Mouse (Mus musculus): ENCODE results near the gene Gm17019. TPM values are rescaled to one million over a fixed set of nuclear protein-coding genes. Genes with fewer than 3 reads are reported as not detected.
"Not testable (repeated sequence)": the region's sequence is repeated elsewhere in the genome, so short reads cannot be mapped to it uniquely, and the experiment has no call there.

Gm17019 gene
- total and polyA plus RNA-seq, 2 experiments from 2014 or later = not detected

DNA sequence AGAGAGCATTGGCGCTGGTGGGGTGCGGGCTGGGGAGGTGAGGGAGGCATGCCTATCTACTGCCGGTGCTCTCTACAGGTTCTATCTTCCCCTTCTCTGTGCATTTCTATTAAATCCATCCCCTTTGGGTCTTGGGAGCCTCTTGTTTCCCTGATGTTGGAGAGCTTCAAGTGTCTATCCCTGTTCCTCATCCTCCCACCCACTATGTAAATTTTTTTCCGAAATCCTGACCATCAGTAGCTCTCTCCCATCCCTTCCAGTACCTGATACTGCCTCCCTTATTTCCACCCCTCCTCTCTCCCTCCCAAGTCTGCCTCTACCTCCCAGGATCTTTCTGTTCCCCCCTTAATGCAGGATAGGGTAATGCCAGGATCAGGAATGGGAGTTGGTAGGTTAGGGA is 7.2 kb upstream of the Gm17019 start:
- H3K4me2 ChIP-seq (ENCODE audit: low read depth); H3K36me3 ChIP-seq (ENCODE audit: insufficient read depth); H3K27ac ChIP-seq (ENCODE audit: low read depth, low read length); DNase-seq; H3K4me3 ChIP-seq (ENCODE audit: low read depth, low read length); H3K4me1 ChIP-seq (ENCODE audit: insufficient read depth); H3K9ac ChIP-seq; H3K27me3 ChIP-seq (ENCODE audit: insufficient read depth, low read length): not testable (repeated sequence)
- WGBS = 87% methylated on average over 4 of the region's 4 CpGs
- H3K9me3 ChIP-seq (ENCODE audit: low read length) = peaks cover 13% of the 10 kb centered on the region
- peak; percentile 66 for ATAC-seq

DNA sequence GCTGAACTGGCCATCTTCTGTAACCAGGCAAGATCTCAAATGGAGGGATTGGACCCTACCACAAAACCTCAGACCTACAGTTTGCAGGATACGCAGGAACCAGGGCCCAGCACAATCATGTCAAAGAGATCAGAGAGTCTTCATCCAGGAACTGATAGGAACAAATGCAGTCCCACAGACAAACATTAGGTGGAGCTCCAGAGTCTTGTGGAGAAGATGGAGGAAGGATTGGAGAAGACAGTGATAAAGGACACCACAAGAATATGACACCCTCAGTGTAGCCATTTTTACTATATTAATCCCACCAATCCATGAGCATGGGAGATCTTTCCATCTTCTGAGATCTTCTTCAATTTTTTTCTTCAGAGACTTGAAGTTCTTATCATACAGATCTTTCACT is 8.5 kb downstream of the Gm17019 start:
- H3K9me3 ChIP-seq (ENCODE audit: low read length) = peaks cover 21% of the 10 kb centered on the region
- H3K27ac ChIP-seq (ENCODE audit: low read depth, low read length); H3K36me3 ChIP-seq (ENCODE audit: insufficient read depth); ATAC-seq; H3K9ac ChIP-seq; H3K4me2 ChIP-seq (ENCODE audit: low read depth); H3K27me3 ChIP-seq (ENCODE audit: insufficient read depth, low read length); H3K4me3 ChIP-seq (ENCODE audit: low read depth, low read length); H3K4me1 ChIP-seq (ENCODE audit: insufficient read depth); DNase-seq: not testable (repeated sequence)
- WGBS = 86% methylated on average over 1 of the region's 1 CpGs

DNA sequence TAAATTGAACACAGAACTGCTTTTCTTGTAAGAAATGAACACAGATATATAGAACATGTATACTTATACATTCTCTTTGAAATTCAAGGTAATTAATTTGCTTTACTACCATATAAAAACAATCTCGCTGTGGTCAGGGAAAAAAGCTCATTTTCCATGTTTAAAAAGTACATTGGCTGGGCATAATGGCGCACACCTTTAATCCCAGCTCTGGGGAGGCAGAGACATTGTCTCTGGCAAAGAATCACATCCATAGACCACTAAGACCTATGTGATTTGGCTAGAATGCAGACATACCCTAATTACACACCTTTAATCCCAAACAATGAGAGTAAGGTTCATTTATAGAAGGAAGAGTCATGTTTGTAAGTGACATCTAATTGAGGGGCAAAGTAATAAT is 12.7 kb downstream of the Gm17019 start:
- H3K4me1 ChIP-seq (ENCODE audit: insufficient read depth); H3K36me3 ChIP-seq (ENCODE audit: insufficient read depth); H3K4me2 ChIP-seq (ENCODE audit: low read depth); H3K27me3 ChIP-seq (ENCODE audit: insufficient read depth, low read length); ATAC-seq; DNase-seq; H3K9ac ChIP-seq; H3K27ac ChIP-seq (ENCODE audit: low read depth, low read length); H3K4me3 ChIP-seq (ENCODE audit: low read depth, low read length): not testable (repeated sequence)
- peaks cover 16% of the 10 kb centered on the region for H3K9me3 ChIP-seq (ENCODE audit: low read length)
- WGBS = 64% methylated on average over 2 of the region's 2 CpGs

DNA sequence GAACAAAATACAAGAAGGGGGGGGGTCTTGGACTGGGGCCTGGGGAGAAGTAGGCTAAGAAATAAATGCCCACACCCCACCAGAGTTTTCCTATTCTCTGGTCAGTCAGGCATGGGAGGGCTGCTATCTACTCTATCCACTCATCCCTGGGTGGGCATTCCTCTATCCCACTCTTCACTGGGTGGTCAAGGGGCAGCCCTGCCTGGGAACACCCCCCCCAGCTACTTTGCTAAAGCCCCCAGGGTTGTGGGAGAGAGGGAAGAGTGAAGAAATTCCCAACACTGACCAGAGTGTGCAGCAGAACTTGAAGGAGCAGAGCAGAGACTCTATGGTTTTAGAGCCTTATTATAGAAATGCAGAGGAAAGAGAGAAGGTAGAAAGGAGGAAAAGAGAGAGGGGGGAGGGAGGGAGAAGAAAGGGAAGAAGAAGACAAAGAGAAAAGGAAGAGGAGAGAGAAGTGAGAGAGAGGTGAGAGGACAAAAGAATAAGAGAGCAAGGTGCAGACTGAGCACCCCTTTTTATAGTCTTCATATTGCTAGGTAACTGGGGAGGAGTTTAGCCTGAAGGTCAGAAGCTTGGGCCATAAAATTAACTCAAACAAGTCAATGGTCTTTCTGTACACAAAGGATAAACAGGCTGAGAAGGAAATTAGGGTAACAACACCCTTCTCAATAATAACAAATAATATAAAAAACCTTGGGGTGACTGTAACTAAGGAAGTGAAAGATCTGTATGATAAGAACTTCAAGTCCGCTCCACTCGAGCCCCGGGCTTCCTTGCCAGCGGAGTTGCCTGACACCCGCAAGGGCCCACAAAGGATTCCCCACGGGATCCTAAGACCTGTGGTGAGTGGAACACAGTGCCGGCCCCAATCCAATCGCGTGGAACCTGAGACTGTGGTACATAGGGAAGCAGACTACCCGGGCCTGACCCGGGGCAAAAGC is 21.9 kb downstream of the Gm17019 start:
- H3K9me3 ChIP-seq (ENCODE audit: low read length); H3K9ac ChIP-seq; DNase-seq; H3K4me2 ChIP-seq (ENCODE audit: low read depth); H3K27ac ChIP-seq (ENCODE audit: low read depth, low read length); H3K4me1 ChIP-seq (ENCODE audit: insufficient read depth); H3K27me3 ChIP-seq (ENCODE audit: insufficient read depth, low read length); H3K4me3 ChIP-seq (ENCODE audit: low read depth, low read length); ATAC-seq; H3K36me3 ChIP-seq (ENCODE audit: insufficient read depth): not testable (repeated sequence)
- 84% methylated on average over 11 of the region's 11 CpGs for WGBS

DNA sequence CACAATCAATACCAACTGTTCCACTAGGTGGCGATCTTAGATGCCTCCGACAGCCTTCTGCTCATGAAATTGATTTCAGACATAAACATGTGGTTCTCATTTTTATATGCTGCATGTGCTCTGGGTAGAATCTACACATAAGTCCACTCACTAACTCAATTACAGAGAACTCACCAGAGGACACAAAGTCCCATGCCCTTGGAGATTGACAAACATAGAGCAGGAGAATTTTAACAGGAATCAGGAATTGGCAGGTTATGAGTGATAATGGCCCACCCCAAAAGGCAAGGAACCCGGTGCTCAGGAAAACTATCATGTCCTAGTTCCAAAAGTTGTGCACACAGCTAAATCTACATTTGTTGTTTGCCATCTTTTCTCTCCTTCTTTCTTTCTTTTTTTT is 25.9 kb downstream of the Gm17019 start:
- H3K4me1 ChIP-seq (ENCODE audit: insufficient read depth); H3K27me3 ChIP-seq (ENCODE audit: insufficient read depth, low read length); H3K4me2 ChIP-seq (ENCODE audit: low read depth); H3K4me3 ChIP-seq (ENCODE audit: low read depth, low read length); H3K9ac ChIP-seq; DNase-seq; H3K36me3 ChIP-seq (ENCODE audit: insufficient read depth); H3K27ac ChIP-seq (ENCODE audit: low read depth, low read length); ATAC-seq: not testable (repeated sequence)
- 55% methylated on average over 3 of the region's 3 CpGs for WGBS
- H3K9me3 ChIP-seq (ENCODE audit: low read length) = peaks cover 17% of the 10 kb centered on the region; the same call in 1 of the 2 replicates

DNA sequence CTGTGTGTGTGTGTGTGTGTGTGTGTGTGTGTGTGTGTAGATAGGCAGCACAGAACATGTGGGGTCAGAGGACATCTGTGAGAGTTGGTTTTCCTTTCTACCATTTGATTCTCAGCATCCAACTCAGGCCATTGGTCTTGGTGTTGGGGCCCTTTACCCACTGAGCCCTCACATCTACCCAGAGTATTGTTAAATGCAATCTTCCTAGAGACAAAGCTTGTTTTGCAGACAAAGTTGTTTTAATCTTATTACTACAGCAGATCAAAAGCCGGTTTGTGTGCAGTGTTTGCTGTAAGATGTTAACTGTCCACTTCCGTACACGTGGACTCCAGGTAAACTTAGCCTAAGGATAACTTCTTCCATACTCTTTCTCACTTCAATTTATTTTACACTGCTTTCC is 26.5 kb downstream of the Gm17019 start:
- H3K4me1 ChIP-seq (ENCODE audit: insufficient read depth); H3K27ac ChIP-seq (ENCODE audit: low read depth, low read length); H3K4me2 ChIP-seq (ENCODE audit: low read depth); H3K27me3 ChIP-seq (ENCODE audit: insufficient read depth, low read length); H3K4me3 ChIP-seq (ENCODE audit: low read depth, low read length); DNase-seq; H3K36me3 ChIP-seq (ENCODE audit: insufficient read depth); H3K9ac ChIP-seq; ATAC-seq: not testable (repeated sequence)
- H3K9me3 ChIP-seq (ENCODE audit: low read length) = peaks cover 13% of the 10 kb centered on the region; the same call in 1 of the 2 replicates
- WGBS = 68% methylated on average over 3 of the region's 3 CpGs

DNA sequence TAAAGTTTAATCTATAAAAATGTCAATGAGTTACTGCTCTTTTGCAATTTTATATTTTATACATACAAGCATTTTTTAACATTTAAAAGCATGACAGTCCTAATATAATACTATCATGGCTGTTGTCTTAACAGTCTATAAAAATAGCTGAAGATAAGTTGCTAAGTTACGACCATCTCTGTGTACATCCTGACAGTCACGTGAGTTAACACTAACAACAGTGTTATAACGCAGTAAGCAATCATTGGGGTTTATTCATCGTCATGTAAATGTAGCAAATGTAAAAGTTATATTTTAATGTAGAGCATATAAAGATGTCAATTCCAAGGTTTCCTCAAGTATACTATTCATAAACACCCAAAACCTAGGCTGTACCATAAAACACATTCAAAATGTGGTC is 27.2 kb downstream of the Gm17019 start:
- not testable (repeated sequence) for H3K4me3 ChIP-seq (ENCODE audit: low read depth, low read length); DNase-seq; H3K4me2 ChIP-seq (ENCODE audit: low read depth); H3K27ac ChIP-seq (ENCODE audit: low read depth, low read length); H3K9ac ChIP-seq; ATAC-seq; H3K4me1 ChIP-seq (ENCODE audit: insufficient read depth); H3K9me3 ChIP-seq (ENCODE audit: low read length); H3K27me3 ChIP-seq (ENCODE audit: insufficient read depth, low read length); H3K36me3 ChIP-seq (ENCODE audit: insufficient read depth)
- 54% methylated on average over 2 of the region's 4 CpGs for WGBS

DNA sequence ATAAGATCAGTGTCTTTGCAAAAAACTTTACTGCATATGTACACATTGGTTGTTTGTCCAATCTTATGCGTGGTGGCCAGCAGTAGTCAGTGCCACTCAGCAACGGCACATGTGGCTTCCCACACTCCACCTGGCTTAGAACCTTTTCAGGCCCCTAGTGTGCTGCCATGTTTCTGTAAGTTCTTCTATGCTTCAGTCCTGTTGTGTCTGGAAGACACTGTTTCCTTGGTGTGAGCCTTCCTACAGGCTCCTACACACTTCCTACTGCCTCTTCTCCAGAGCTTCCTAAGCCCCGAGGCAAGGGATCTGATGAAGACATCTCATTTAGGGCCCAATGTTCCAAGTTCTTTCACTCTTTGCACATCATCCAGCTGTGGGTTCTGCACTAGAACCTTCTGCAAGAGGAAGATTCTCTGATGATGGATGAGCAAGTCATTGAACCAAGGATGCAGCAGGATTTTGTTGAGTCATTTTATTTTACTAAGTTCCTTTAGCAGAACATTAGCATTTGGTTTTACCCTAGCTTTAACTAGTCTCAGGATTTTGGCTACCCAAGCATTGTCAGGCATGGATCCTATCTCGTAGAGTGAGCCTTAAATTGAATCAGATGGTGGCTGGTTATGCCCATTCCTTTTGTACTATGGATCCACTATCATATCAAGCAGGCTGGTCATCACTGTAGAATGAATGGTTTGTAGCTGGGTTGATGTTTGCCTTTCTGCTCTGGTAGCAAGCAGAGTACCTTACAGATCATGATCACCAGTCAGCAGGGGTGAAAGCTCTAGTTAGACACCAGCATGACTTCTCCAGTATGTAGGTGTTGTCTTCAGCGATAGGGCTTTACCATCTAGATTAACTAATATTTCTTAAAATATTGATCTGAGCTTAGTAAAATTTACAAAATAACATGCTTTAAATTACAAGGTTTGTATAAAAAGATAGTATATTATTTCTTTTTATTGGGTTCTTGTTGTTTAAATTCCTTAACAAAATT is 27.9 kb downstream of the Gm17019 start:
- H3K27ac ChIP-seq (ENCODE audit: low read depth, low read length); H3K9ac ChIP-seq; H3K9me3 ChIP-seq (ENCODE audit: low read length); H3K4me3 ChIP-seq (ENCODE audit: low read depth, low read length); DNase-seq; H3K4me1 ChIP-seq (ENCODE audit: insufficient read depth); H3K4me2 ChIP-seq (ENCODE audit: low read depth); H3K27me3 ChIP-seq (ENCODE audit: insufficient read depth, low read length); H3K36me3 ChIP-seq (ENCODE audit: insufficient read depth): not testable (repeated sequence)
- ATAC-seq = peak; percentile 71
- WGBS = 73% methylated on average over 5 of the region's 5 CpGs

DNA sequence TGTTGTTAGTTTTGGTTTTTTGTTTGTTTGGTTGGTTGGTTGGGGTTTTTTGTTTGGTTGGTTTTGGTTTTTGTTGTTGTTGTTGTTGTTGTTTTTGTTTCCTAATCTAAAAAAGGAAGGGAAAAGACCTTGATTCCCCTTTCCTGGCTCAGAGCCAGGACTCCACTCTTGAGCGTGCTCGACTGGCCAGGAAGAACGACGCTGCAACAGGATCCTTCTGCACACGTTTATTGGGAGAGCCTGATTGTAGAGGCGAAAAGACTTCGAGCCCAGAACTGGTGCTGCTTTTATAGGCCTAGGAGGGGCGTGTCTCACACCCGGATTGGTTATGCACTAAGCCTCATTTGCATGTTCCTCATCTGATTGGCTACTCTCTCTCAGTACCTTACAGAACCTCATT is 34.7 kb downstream of the Gm17019 start:
- 79% methylated on average over 9 of the region's 9 CpGs for WGBS

DNA sequence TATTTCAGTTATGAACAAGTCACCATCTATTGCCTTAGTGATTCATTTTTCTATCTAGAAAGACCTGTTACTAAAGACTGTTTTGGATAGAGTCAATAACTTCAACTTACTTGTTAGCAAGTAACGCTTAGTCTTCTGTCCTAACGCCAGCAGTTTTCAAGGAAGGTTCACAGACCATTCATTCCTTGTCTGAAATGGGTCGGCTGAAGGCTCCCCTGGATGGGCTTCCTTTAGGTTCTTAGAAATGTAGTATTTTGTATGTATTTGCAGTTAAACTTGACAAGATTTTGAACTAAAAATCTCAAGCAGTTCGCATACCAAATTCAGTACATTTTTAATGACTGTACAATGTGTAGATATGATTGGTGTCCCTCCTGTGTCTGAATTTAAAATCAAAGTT is 35.2 kb downstream of the Gm17019 start:
- not testable (repeated sequence) for H3K4me3 ChIP-seq (ENCODE audit: low read depth, low read length); H3K27me3 ChIP-seq (ENCODE audit: insufficient read depth, low read length); H3K27ac ChIP-seq (ENCODE audit: low read depth, low read length); H3K36me3 ChIP-seq (ENCODE audit: insufficient read depth); ATAC-seq; H3K9ac ChIP-seq; H3K9me3 ChIP-seq (ENCODE audit: low read length); DNase-seq; H3K4me2 ChIP-seq (ENCODE audit: low read depth); H3K4me1 ChIP-seq (ENCODE audit: insufficient read depth)
- WGBS = 85% methylated on average over 4 of the region's 4 CpGs

More for the DNA sequence above, 34.7 kb downstream of the Gm17019 start:
- not testable (repeated sequence) for H3K36me3 ChIP-seq (ENCODE audit: insufficient read depth); H3K9ac ChIP-seq; H3K27me3 ChIP-seq (ENCODE audit: insufficient read depth, low read length); H3K27ac ChIP-seq (ENCODE audit: low read depth, low read length); ATAC-seq; DNase-seq; H3K9me3 ChIP-seq (ENCODE audit: low read length); H3K4me2 ChIP-seq (ENCODE audit: low read depth); H3K4me3 ChIP-seq (ENCODE audit: low read depth, low read length); H3K4me1 ChIP-seq (ENCODE audit: insufficient read depth)

All from forebrain, postnatal 0 days (tissue).